Mouse (Mus musculus) megakaryocyte, embryonic 14.5 days (primary cell): ENCODE measurements around the gene Slc24a4.

ENCODE experiments used
- FLI1 ChIP-seq: IDR thresholded peaks from 2 replicates; pipeline ENCODE4 v1.6.1; 2012; ENCODE audit warnings: low read length, inconsistent platforms, mixed read lengths
- GATA1 ChIP-seq: IDR thresholded peaks from 3 replicates; pipeline ENCODE4 v1.6.1; 2012; ENCODE audit warnings: mixed read lengths, low read length, inconsistent platforms, borderline replicate concordance

DNA sequence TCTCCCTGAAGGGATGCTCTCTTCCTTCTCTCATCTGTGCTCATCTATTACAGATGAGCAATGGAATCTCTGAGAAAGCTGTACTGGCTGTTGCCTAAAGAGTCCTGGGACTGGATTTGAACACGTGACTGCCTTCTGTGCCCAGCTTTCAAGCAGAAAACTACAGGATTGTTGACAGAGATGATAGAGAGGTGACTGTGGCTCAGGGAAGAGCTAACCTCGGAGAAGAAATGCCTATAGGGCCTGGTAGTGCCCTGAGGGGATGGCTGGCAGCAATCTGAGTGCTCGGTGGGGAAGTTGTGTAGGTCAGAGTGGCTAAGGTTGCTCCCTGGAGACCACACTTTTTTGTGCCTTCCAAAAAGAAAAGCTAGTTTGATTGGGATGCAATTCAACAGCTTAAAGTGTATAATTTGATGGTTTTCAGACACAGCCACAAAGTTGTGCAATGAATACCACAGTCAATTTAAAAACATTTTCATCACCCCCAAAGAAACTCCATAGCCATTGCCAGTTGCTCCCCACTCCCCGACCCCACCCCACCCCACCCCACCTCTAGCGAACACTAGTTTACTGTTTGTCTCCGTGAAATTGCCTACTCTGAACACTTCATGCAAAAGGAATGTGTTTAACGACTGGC lies 152.5 kb downstream of the Slc24a4 start:
- no peak for TF ChIP-seq GATA1
- no peak for TF ChIP-seq FLI1
